Mouse (Mus musculus): ENCODE data around the gene Exoc6.

GRCm38 (mm10) chr19:37560080-37560427 lies 9.8 kb downstream of the Exoc6 start:
- TF ChIP-seq POLR2A (IDR thresholded peaks at IDR 0.05; ENCODE audit: insufficient read length, low read depth) (no peak), USF1 (IDR thresholded peaks at IDR 0.05; ENCODE audit: low read depth) (no peak), POLR2AphosphoS2 (IDR thresholded peaks at IDR 0.05; ENCODE audit: insufficient read length, low read depth) (no peak), MAX (IDR thresholded peaks at IDR 0.05; ENCODE audit: low read depth) (no peak), CEBPB (IDR thresholded peaks at IDR 0.05; ENCODE audit: insufficient read depth, poor library complexity, severe bottlenecking) (no peak), MYOD1 (IDR thresholded peaks at IDR 0.05; ENCODE audit: control insufficient read depth in 1 of 3, insufficient read length in 2 of 3, low read depth in 2 of 3) (no peak), E2F4 (IDR thresholded peaks at IDR 0.05; ENCODE audit: insufficient read depth) (no peak), MYOG (IDR thresholded peaks at IDR 0.05; ENCODE audit: control insufficient read depth in 1 of 3, insufficient read depth in 1 of 3, insufficient read length in 2 of 3, low read depth in 2 of 3) (no peak), TCF3 (IDR thresholded peaks at IDR 0.05; ENCODE audit: insufficient read length, low read depth) (no peak), REST (IDR thresholded peaks at IDR 0.05; ENCODE audit: insufficient read depth, insufficient read length) (no peak), TCF12 (IDR thresholded peaks at IDR 0.05; ENCODE audit: insufficient read depth, poor library complexity, severe bottlenecking) (no peak), SRF (IDR thresholded peaks at IDR 0.05; ENCODE audit: control insufficient read depth, insufficient read length, low read depth) (no peak)

All from myocyte (in vitro differentiated cells).